Mouse (Mus musculus) kidney, embryonic 14.5 days (tissue): ENCODE results near the gene Rps24. TPM values are rescaled to one million over a fixed set of nuclear protein-coding genes. Genes with fewer than 3 reads are reported as not detected.

Source experiments
- ATAC-seq: fragments of 200-750 bp; cut with Nextera tagmentation; 2 replicates; pipeline ENCODE4 v1.8.0; 2017; ENCODE audit warnings: moderate number of reproducible peaks, mild to moderate bottlenecking, moderate TSS enrichment, moderate library complexity; ENCODE audit not compliant: low FRiP score, low TSS enrichment
- H3K27ac ChIP-seq: fragments of 300-500 bp; sonication (generic); 2 replicates; pipeline ENCODE4 v1.5.1; 2014; ENCODE audit warnings: low read depth, mild to moderate bottlenecking, low read length, moderate library complexity, mixed read lengths
- H3K27me3 ChIP-seq: fragments of 300-500 bp; sonication (generic); 2 replicates; pipeline ENCODE4 v1.6.1; 2014; ENCODE audit warnings: mild to moderate bottlenecking, low read length; ENCODE audit not compliant: control insufficient read depth, insufficient read depth
- H3K36me3 ChIP-seq: fragments of 300-500 bp; sonication (generic); 2 replicates; pipeline ENCODE4 v1.6.1; 2014; ENCODE audit warnings: low read length, mixed read lengths; ENCODE audit not compliant: control insufficient read depth, insufficient read depth
- H3K4me1 ChIP-seq: fragments of 300-500 bp; sonication (generic); 2 replicates; pipeline ENCODE4 v1.6.1; 2014; ENCODE audit warnings: low read length, mixed read lengths; ENCODE audit not compliant: control insufficient read depth, insufficient read depth
- H3K4me2 ChIP-seq: fragments of 300-500 bp; sonication (generic); replicated peaks from 2 replicates; pipeline ENCODE4 v1.6.1; 2014; ENCODE audit warnings: low read depth, mild to moderate bottlenecking, low read length
- H3K4me3 ChIP-seq: fragments of 300-500 bp; sonication (generic); 2 replicates; pipeline ENCODE4 v1.5.1; 2014; ENCODE audit warnings: mild to moderate bottlenecking, low read length
- H3K9ac ChIP-seq: fragments of 300-500 bp; sonication (generic); 2 replicates; pipeline ENCODE4 v1.6.1; 2014; ENCODE audit warnings: low read depth, mild to moderate bottlenecking, low read length, moderate library complexity
- H3K9me3 ChIP-seq: fragments of 300-500 bp; sonication (generic); 2 replicates; pipeline ENCODE4 v1.6.1; 2016; ENCODE audit warnings: low read length; ENCODE audit not compliant: control insufficient read depth
- WGBS: fragments of 180-500 bp; shearing (Covaris S2); extraction: QIAGEN DNeasy Blood & Tissue Kit; methylation state at CpG from one replicate; pipeline ENCODE4 v1.1.7; 2014; 5-methylcytosine and 5-hydroxymethylcytosine counted together
- polyA plus RNA-seq: library from polyadenylated mRNA; unstranded; fragments of >200 nt; fragmentation: Nextera tagmentation; extraction: Ambion mirVana; gene quantifications from 2 replicates; pipeline ENCODE4 v1.2.1, GENCODE M21; 2014

Rps24 gene
- polyA plus RNA-seq, 1 experiment from 2014 or later: 1,338 TPM

DNA sequence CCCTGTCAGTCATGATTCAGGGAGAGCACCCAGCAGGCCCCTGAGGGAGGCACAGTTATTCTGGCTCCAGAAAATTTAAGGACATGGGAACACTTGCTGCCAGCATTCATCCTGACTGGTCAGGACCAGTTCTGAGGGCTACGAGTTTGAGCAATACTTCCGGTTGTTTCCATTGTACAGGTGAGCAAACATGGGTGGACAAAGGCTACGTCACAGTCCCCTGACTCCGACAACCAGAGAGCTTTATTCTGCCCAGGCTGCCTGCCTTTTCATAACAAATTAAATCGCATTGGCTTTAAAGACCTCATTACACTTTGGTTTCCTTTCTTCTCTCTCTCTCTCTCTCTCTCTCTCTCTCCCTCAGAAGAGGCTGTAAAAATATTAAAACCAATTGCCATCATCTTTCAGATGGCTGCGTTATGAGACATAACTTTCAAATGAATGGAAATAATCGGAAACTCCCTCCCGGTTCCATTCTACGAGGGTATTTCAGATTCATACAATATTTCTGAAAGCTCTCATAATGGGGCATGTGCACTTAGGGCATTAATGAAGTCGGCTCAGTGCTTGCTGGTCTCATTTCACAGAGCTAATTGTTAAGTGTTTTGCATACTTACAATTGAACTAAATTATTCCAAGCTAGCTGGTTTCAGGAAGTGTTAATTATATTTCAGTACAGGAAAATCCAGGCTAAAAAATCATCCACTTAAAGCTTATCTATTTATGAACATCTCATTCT lies 38.9 kb downstream of the Rps24 start:
- no peak for ATAC-seq
- H3K27ac ChIP-seq: no peak overlapping the region
- no peaks in the 10 kb centered on the region for H3K9me3 ChIP-seq
- no peak overlapping the region for H3K4me3 ChIP-seq
- no peak overlapping the region for H3K9ac ChIP-seq
- WGBS: 69% methylated on average over 10 of the region's 10 CpGs
- H3K36me3 ChIP-seq: no peaks in the 10 kb centered on the region
- H3K4me1 ChIP-seq: peaks cover 6% of the 10 kb centered on the region
- no peaks in the 10 kb centered on the region for H3K27me3 ChIP-seq
- no peak overlapping the region for H3K4me2 ChIP-seq

GRCm38 (mm10) chr14:24526440-24526839 lies 39.5 kb downstream of the Rps24 start:
- Histone ChIP-seq H3K4me1 (peaks cover 7% of the 10 kb centered on the region), H3K4me2 (no peak overlapping the region), H3K36me3 (no peaks in the 10 kb centered on the region), H3K27me3 (no peaks in the 10 kb centered on the region), H3K27ac (no peak overlapping the region), H3K9ac (no peak overlapping the region), H3K4me3 (no peak overlapping the region), H3K9me3 (no peaks in the 10 kb centered on the region)
- WGBS: 81% methylated on average over 10 of the region's 10 CpGs
- ATAC-seq: no peak

- Histone ChIP-seq H3K36me3 (no peaks in the 10 kb centered on the region), H3K4me2 (no peak overlapping the region; the same call in 1 of the 2 replicates), H3K4me1 (peaks cover 7% of the 10 kb centered on the region), H3K27ac (no peak overlapping the region), H3K4me3 (no peak overlapping the region), H3K27me3 (no peaks in the 10 kb centered on the region), H3K9me3 (no peaks in the 10 kb centered on the region), H3K9ac (no peak overlapping the region)
- peak; percentile 62 for ATAC-seq
- 5% methylated on average over 6 of the region's 6 CpGs for WGBS
Measured at GRCm38 (mm10) chr14:24530228-24530627, 43.3 kb downstream of the Rps24 start.

DNA sequence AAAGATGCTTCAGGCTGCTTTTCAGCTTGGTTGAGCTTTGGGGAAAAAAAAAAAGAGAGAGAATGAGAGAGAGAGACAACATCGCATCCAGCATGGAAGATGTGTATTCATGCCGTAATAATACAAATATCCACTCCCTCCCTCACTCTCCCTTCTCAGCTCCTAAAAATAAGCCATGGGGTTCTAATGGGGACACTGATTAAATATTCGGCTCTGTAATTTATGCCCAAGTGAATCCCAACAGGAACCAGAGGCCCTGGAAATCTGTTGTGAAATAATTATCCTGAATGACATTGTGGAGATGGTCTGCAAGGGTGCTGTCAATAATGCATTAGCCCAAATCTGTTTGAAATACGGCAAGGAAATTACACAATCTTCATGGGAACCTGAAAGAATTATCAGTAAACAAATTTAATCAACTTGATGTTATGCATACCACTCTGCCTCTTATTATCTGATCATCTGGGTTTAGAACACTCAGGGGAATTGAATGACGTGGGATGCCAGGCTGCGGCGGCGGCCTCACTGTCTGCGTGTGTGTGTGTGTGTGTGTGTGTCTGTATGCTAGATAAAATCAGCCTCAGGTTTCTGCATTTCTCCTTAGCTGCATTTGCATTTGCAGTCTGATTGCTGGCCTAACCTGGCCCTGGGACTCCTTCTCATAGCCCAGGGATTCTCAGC lies 48.1 kb downstream of the Rps24 start:
- Histone ChIP-seq H3K9me3 (no peaks in the 10 kb centered on the region), H3K4me1 (peaks cover 7% of the 10 kb centered on the region), H3K4me2 (no peak overlapping the region), H3K4me3 (no peak overlapping the region), H3K9ac (no peak overlapping the region), H3K27ac (no peak overlapping the region), H3K36me3 (no peaks in the 10 kb centered on the region), H3K27me3 (no peaks in the 10 kb centered on the region)
- 73% methylated on average over 9 of the region's 9 CpGs for WGBS
- ATAC-seq: no peak

DNA sequence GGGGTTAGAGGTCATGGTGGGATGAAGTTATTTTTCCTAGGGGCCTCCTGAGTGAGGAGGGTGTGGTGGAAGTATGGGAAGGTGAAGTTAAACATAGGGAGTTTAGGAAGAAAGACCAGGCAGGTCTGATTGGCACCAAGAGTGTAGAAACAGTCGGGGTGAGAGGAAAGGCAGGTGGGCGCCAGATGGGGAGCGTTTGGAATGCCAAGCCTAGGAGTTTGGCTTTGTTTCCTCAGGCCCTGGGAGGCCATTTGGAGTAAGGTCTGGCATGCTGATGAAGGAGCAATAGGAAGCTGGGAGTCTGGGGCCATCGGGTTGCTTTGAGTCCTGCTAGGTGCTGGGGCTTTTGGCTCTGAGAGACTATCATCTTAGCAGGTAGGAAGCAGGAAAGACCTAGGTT lies 56.0 kb downstream of the Rps24 start:
- H3K27ac ChIP-seq: no peak overlapping the region
- peaks cover 4% of the 10 kb centered on the region; the same call in 1 of the 2 replicates for H3K9me3 ChIP-seq
- no peaks in the 10 kb centered on the region for H3K36me3 ChIP-seq
- H3K4me1 ChIP-seq: no peaks in the 10 kb centered on the region
- H3K4me2 ChIP-seq: no peak overlapping the region
- H3K4me3 ChIP-seq: no peak overlapping the region
- no peak overlapping the region for H3K9ac ChIP-seq
- no peak for ATAC-seq
- no peaks in the 10 kb centered on the region for H3K27me3 ChIP-seq
- 81% methylated on average over 4 of the region's 4 CpGs for WGBS

GRCm38 (mm10) chr14:24544057-24544456 lies 57.1 kb downstream of the Rps24 start:
- no peak overlapping the region for H3K9ac ChIP-seq
- 28% methylated on average over 2 of the region's 2 CpGs for WGBS
- H3K36me3 ChIP-seq: no peaks in the 10 kb centered on the region
- no peak overlapping the region for H3K4me2 ChIP-seq
- H3K27ac ChIP-seq: no peak overlapping the region
- no peak overlapping the region for H3K4me3 ChIP-seq
- H3K9me3 ChIP-seq: peaks cover 4% of the 10 kb centered on the region; the same call in 1 of the 2 replicates
- H3K27me3 ChIP-seq: no peaks in the 10 kb centered on the region
- no peak for ATAC-seq
- no peaks in the 10 kb centered on the region for H3K4me1 ChIP-seq

Other genes starting within 250 kb of the Rps24 start
- gene Dlg5, start 241.2 kb upstream of the Rps24 start, polyA plus RNA-seq: 24.7 and 26.9 TPM in 2 replicates
- gene E330034G19Rik, start 193.9 kb upstream of the Rps24 start, polyA plus RNA-seq: not detected in 2 replicates
- 17.0 and 18.3 TPM in 2 replicates for gene Polr3a, start 67 bp upstream of the Rps24 start, polyA plus RNA-seq